Mouse (Mus musculus) adrenal gland, postnatal 36 days (tissue): ENCODE data around the gene Nid1. TPM values are rescaled to one million over a fixed set of nuclear protein-coding genes. Genes with fewer than 3 reads are reported as not detected.
A peak's percentile ranks its signal among the peaks of the same experiment; 100 is the strongest.
"Not testable (repeated sequence)": the region's sequence is repeated elsewhere in the genome, so short reads cannot be mapped to it uniquely, and the experiment has no call there.

Source experiments
- DNase-seq, 2 experiments: peaks; one replicate each; pipeline ENCODE4 v3.0.0; 2021; ENCODE audit warnings: mixed read lengths in 1 of 2
- total RNA-seq, 2 experiments: library from RNA; stranded (reverse); gene quantifications; 2 replicates each; pipeline ENCODE4 v1.2.3; 2021

The Nid1 gene
- total RNA-seq, 2 experiments from 2014 or later = 73.4 to 113 TPM

DNA sequence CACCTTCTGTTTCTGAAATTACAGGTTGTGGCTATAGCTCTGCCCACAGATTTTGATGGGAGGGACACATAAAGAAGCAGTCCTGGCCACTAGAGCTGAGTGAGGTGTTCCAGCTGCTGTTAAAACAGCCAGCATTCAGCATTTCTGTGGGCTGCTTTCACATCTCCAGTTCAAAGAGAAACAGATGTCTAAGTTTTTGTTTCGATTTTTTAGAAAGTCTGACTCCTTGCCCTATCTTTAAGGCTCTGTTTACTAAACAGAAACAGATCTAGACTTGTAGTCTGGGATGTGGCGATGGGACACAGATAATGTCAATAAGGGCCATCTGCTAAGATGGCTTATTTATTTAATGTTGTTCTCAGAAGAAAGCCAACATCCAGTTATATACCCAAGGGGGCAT lies 54.8 kb downstream of the Nid1 start:
- DNase-seq = no peak

DNA sequence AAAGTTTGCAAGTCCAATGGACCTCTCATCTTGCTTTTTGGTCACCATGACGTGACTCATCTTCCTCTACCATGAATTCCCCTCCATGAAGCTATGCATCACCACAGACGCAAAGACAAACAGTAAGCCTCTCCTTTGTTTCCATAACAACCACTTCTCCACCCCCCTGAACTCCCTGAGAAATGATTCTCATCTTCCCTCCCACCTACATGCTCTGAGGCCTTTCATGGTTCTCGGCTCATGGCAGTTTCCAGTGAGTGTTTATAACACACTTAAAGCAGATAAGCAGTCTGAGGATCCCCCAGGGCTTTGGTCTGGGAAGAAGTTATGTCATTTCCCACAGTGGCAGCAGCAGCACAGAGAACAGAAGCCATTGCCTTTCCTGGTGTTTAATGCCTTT lies 56.2 kb downstream of the Nid1 start:
- no peak for DNase-seq

DNA sequence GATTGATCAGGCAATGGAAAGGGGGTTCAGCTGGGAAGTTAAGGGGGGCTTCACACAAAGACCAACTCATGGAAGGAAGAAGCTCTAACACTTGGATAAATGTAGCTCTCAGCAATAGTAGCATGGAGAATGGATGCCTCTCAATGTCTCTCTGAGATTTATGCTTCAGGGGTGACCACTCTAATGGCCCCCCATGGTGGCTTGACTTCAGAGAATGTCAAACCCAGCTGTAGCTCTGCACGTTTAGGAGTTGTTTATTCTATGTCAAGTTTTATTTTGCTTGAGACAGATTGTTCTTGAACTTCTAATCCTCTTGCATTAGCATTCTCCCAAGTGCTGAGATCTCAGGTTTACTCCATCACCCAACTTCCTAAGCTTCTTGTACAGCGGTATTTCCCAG lies 60.7 kb downstream of the Nid1 start:
- DNase-seq = no peak

DNA sequence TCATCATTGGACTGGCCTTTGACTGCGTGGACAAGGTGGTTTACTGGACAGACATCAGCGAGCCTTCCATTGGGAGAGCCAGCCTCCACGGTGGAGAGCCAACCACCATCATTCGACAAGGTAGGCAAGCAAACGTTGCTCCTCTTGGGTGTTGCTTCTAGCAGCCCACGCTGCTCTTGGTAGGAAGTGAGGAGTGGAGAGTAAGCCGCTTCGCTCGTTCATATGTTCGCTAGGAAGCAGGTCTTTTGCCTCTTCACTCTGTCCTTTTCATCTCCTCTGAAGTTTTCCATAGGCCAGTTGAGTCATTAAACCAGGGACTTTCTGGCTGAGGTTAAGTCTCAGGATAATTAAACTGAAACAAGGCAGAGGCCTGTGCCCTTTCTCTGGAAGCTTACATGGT lies 65.1 kb downstream of the Nid1 start:
- DNase-seq = no peak

DNA sequence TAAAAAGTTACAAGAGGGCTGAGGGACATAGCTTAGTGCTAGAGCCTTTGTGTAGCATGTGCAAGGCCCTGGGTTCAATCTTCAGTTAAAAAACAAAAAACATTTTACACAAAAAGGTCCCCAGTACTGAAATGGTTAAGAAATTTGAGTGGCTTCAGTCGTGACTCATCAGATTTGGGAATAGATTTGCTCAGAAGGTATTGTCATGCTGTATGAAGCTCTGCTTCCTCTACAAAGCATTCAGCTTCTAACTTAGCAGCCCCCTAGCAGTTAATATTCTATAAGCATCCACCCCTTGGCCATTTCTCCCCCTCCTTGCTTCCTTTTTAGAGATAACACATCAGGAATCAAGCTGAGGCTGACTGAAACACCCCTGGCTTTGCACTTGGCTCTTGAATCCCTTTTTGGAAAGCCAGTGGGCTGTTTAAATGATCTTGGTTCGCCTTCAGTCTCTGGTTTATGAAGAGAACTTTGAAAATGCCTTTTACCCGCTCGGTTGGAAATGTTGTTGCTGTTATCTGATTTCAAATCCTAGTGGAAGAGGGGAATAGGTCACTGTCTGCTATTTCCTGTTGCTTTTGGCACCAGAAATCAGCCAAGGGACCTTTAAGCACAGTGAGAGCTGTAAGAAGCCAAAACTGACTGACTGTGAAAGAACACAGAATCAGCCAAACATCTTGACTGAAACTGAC lies 66.5 kb downstream of the Nid1 start:
- no peak for DNase-seq

DNA sequence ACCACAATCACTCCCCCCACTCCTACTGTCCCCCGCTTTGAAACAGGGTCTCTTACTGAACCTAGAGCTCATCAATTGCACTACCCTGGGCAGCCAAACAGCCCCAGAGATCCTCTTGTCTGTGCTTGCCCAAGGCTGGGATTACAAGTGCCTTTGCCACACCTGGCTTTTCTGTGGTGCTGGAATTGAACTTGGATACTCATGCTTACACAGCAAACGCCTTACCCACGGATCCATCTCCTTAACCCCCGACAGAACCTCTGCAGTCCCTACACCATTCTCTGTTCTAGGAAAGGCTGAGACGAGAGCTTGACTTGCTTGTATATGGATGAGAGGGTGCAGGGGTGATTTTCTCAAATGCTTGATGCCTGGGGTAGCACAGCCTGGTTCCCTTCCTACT lies 67.7 kb downstream of the Nid1 start:
- DNase-seq = no peak

DNA sequence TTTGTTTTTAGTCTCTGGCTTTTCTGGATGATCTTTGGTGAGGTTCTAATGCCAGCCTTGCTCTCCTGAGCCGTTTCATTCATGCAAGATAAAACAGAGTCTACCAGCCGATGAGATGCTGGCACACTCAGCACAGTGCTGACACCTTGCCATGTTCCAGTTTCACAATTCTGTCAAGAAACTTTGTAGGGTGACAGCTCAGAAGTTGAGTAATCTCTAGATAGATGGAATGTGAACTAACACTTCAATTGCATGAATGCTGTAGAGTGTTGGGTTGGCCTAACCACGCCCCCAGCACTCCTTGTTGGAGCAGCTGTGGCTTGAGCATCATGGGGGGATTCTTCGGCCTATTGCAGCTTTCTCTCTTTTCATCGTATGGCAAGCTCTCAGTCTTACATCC lies 69.2 kb downstream of the Nid1 start:
- peak; percentile 45 to 62 for DNase-seq

DNA sequence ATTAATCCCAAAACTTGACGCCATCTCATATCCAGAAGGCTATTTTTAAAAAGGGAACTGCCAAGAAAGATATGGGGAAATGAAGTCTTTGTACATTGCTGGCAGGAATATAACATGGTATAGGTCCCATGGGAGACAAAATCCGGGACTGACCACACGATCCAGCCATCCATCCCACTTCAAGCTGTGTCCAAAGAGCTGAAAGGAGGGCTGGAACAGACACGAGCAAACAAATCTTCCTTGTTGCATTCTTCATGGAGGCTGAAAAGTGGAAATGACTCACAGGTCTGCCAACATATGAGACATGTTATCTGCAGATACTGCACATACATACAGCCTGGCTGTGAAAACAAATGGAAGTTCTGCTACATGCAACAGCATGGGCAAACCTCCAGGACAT lies 77.5 kb downstream of the Nid1 start:
- no peak for DNase-seq

DNA sequence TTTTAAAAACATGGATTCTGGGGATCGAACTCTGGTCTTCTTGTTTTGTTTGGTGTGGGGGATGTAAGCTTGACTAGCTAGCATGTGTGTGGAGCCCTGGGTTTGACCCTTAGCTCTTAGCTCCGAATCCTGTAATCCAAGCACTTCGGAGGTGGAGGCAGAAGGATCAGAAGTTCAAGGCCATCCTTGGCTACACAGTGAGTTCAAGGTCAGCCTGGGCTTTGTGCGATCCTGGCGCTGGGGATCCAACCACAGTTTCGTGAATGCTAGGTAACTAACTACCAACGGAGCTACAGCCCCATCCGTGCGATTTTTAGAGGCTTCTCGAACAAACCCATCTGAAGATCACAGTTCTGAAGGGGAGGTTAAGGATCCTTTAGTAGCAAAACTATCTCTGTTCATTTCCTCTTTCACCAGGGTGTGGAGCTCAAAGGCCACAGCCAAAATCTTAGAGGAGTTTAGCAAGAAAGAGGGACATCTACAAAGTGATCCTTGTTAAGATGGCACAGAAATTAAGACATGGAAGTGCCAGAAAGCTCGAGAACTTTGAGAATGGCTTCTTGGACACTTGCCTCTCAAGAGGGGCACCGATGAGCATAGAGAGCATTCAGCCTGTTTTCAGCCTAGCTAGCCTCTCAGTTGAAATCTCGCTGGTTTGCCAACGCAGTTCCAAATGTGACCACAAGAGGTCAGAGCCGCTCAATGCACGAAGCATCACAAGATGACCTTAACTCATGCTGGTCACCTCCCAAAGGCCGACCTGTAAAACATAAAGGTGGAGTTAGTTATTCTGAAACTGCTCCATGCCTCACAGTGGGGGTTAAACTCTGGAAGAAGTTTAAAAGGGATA lies 79.2 kb downstream of the Nid1 start:
- DNase-seq = peak; percentile 89 to 90

DNA sequence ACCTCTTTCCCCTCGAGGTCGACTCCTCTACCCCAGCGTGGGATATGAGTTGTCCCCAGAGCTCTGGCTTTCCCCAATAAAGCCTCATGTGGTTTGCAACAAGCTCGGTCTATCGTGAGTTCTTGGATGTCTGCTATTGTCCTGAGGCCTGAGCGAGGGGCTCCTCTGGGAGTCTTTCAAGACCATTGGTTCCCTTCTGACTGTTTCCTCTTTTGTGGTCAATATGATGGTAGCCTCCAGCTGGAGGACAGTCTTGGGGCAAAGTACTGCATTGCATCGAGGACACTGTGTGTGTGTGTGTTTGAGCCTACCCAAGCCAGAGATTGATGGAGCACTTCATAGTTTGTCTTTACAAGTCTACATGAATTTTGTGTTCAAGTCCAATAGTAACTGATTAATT lies 80.8 kb downstream of the Nid1 start:
- DNase-seq = no peak

DNA sequence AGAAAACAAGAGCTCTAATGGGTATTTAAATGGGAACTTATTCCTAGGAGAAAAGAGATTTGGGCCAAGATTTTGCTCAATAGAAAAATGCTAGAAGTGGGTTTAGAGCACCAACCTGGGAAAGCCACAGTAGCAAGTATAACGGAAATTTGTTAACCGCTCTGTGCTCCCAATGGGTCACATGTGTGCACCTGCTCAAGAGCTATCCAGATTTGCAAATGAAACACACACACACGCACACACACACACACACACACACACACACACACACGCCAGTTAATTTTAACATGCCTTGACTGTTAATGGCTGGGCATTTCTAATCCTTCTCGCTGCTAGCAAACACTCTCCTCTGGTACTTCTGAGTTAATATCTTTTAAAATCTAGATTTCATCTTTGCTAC lies 83.1 kb downstream of the Nid1 start:
- DNase-seq = no peak

DNA sequence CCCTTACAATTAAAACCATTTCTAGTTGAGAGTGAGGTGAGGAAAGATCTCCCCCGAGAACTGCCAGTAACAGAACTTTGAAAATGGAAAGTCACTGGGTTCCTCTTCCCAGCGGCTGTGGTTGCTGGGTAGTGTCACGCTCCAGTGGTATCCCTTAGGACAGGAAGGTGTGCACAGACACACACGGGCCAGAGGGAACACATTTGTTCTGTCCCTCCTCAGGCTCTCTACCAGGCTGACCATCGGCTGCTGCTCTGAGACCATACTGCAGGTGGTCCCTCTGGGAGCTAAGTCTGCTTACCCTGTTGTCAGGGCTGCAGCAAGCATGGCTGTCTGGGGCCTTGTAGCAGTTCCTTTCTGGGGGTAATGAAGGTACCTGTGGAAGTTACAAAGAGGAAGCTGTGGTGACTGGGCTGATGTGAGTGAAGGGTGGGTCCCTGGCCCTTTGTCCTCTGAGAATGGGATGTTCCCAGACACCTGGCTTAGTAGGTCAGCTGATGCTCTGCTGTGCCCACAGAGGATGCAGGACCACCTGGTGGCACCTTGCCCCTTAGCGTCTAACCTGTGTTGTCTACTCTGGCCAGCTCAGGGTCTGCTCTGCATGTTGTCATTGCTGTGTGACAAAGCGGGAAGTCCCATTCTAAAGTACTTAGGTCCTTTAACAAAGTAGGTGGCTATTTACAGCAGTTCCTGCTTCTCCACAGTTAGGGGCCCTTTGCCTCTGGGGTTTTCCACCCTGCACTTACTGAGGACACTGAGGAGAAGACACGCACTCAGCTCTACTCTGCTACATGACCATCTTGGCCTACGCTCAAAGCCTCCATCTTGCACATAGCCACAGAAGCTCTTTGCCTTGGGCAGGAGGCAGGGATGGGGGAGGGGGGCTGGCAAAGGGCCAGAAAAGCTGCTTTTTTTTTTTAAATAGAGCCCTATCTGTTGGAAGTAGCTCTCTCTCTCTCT lies 86.6 kb downstream of the Nid1 start:
- DNase-seq = no peak

DNA sequence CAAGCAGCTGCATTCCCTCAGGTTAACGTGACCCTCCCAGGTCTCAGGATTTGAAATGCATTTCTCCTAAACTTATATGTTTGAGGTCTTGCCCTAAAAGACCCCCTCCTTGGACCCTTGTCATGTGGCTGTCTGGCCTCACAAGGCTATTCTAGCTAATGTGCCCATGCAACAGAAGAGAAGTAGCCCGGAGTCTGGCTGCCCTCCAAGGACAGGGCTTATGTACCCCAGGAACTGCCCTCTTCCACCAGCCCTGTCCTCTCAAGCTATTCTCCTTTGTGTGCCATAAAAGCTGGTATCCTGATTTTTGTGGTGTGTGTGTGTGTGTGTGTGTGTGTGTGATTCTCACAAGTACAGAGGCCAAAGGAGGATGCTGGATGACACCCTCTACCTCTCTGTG lies 87.9 kb downstream of the Nid1 start:
- no peak for DNase-seq

DNA sequence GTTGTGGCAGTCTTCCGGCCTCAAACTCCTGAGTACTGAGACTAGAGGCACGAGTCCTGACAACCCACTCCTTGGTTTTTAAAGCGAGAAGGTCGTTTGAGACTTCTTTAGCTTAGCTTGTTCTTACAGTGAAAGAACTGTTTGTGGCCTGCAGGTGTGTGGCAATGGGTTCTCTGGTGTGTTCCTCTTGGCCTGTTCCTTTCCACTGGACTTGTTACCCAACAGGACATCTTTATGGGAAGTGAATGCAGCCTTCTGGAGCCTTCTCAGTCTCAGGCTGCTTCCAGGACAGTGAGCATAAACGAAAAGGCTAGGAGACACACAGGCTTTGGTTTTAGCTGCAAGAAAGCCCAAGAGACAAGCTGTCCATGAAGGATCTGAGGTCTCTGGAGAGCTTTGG lies 88.5 kb downstream of the Nid1 start:
- no peak for DNase-seq

DNA sequence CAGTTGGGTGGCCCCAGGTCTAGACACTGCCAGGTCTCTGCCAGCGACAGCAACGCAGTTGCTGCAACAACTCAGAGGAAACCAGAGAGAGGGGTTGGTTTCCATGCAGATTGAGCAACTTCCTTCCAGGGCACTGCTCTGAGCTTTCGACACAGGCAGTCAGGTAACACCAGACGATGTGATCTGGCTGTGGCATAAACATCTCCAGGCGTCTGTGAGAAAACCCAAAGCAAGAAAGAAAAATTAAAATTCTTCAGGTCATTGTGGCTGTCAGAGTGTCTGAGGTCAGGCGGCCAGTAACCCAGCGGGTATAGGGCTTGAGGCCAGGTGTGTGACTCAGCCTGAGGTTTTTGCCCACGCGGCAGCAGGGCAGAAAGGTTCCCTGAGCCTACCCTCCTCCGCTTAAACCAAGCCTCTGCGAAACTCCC lies 91.8 kb downstream of the Nid1 start:
- peak; percentile 45 to 47 for DNase-seq

DNA sequence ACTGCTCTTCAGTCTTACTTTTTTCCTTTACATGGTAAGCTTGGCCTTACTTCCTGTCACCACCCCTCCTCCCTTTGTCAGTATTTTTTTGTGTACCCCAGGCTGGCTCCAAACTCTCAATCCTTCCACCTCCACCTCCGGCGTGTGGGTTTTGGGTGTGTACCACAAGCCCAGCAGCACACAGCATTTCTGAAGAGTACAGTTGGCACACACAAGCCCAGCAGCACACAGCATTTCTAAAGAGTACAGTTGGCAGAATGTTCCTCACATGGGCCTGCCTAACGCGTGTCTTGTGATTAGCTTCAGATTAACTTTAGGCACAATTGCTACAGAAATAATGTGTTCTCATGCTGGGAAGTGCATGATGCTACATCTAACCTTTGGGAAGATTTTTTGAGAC lies 93.6 kb downstream of the Nid1 start:
- DNase-seq = no peak

DNA sequence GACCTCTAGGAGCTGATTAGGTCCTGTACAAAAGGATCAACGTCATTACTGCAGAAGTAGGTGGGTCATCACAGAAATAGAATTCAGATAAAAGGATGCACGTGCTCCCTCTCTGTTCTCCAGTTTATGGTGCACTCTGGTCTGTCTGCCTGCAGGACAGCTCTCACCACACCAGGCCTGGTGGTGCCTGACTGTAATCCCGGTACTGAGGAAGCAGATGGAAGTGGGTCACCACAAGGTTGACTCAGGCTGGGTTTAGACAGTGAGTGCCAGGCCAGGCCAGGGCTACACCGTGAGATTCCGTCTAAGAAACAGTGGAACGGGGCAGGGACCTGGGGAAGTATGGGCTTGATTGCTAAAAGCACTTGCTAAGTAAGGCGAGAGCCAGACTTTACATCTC lies 94.6 kb downstream of the Nid1 start:
- DNase-seq = no peak

DNA sequence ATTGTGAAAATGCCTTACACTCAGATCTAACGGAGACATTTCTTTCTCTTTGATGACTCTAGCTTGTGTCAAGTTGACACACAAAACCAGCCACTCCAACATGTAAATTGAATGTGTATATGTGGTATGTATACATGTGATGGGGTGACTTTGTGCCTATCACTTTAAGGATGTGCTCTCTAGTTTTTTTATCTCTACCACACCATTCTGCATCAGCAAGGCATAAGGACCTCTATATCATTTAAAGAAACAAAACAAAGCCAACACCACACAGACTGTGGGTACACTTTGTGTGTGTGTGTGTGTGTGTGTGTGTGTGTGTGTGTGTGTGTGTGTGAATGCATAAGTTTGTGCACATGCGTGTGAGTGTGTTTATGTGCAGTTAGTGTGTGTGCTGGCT lies 99.2 kb downstream of the Nid1 start:
- no peak for DNase-seq

DNA sequence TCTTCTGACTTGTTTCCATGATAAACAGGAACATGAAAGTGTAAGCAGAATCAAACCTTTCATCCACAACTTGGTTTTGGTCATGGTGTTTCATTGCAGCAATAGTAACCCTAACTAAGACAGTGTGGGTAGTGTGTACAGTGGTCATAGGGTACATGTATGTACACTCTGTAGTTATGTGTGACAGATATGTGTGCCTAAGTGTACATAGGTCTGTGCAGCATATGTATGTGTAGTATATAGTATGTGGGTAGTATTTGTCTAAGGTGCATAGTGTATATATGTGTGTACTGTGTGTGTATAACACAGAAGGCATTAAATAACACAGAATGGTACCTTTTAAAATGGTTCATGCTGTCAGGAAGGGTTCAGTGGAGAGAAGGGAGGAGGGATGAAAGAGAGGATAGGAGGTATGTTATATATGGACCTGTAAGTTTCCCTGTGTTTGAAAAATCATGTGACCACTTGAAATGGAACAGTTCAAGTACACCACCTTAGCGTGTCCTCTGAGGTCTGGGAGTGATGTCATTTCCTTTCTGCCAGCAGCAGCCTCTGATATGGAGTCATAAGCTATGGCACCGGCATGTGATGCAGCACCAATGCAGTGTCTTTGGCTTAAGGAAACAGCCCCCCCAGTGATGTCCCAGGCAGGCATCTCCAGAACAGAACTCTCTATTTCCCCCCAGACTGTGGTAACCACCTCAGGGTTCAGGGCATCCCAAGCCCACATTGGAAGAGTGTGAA lies 100.1 kb downstream of the Nid1 start:
- DNase-seq = no peak

DNA sequence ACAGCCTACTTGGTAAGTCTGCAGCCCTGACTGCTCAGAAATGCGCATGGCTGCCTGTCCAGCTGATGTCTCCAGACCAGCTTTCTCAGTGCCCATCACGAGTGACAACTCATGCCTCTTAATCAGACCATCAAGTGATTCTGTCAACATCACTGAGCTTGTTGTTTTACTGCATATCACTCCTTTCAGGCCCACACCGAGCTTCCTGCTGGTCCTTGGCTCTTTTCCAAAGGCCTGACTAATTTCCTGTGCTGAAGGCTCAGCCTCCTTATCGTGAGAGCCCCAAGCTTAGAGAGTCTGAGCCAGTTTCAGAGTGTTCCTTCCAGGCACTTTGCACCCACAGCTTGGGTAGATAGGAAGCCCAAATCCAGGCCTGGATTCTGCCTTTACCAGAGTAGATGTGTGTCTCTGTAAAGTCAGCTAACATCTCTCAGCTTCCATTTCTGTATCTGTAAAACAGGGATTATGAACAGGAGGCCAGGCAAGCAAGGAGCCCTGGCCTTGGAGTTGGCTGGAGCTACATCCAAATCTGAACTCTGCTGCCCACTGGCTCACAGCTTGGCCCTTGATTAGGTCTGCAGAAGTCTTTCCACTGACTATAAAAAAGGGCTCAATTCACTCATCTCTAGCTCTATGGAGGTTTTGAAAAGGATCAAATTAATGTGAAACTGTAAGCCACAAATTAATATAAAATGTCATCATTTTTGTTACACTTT lies 101.4 kb downstream of the Nid1 start:
- peak; percentile 58 to 69 for DNase-seq

DNA sequence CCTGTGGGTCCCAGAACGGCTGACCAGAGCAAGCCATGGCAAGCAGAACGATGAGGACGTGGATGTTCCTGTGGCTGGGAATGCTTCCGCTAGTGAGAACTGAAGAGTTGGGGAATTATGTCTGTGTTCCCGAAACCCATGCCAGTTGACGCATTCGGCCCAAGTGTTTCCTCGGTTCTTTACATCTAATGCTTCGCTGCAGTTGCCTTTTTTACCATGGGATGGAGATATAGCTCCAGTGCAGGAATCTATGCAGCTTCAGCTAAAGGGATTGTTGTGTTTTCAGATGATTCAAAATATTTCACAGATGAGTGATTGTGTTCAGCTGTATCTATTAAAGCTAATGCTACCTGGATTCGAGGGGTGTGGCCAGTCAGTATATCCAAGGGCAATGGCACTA lies 105.7 kb downstream of the Nid1 start:
- DNase-seq = not testable (repeated sequence)
